Mouse (Mus musculus): ENCODE data around the gene Gabbr1.
A peak's percentile ranks its signal among the peaks of the same experiment; 100 is the strongest.

Gabbr1 gene

GRCm38 (mm10) chr17:37044651-37045244 is 1.0 kb upstream of the Gabbr1 start:
- peak; percentile 13 for DNase-seq (ENCODE audit: low read depth)

- DNase-seq (ENCODE audit: low read depth): peak; percentile 61
Measured at GRCm38 (mm10) chr17:37046312-37047112, 746 bp downstream of the Gabbr1 start.

GRCm38 (mm10) chr17:37047332-37047976 is 1.7 kb downstream of the Gabbr1 start:
- peak; percentile 31 for DNase-seq (ENCODE audit: low read depth)

GRCm38 (mm10) chr17:37047981-37048380 is 2.2 kb downstream of the Gabbr1 start:
- DNase-seq (ENCODE audit: low read depth): peak; percentile 67

- DNase-seq (ENCODE audit: low read depth): no peak
Measured at GRCm38 (mm10) chr17:37048383-37048782, 2.6 kb downstream of the Gabbr1 start.

GRCm38 (mm10) chr17:37049570-37050310 is 4.0 kb downstream of the Gabbr1 start:
- peak; percentile 62 for DNase-seq (ENCODE audit: low read depth)

GRCm38 (mm10) chr17:37050399-37050798 is 4.6 kb downstream of the Gabbr1 start:
- peak; percentile 37 for DNase-seq (ENCODE audit: low read depth)

GRCm38 (mm10) chr17:37050876-37051275 is 5.1 kb downstream of the Gabbr1 start:
- peak; percentile 17 for DNase-seq (ENCODE audit: low read depth)

- DNase-seq (ENCODE audit: low read depth): no peak
Measured at GRCm38 (mm10) chr17:37051745-37052144, 6.0 kb downstream of the Gabbr1 start.

GRCm38 (mm10) chr17:37056957-37057356 is 11.2 kb downstream of the Gabbr1 start:
- DNase-seq (ENCODE audit: low read depth): no peak

GRCm38 (mm10) chr17:37061435-37061834 is 15.7 kb downstream of the Gabbr1 start:
- DNase-seq (ENCODE audit: low read depth): no peak

- DNase-seq (ENCODE audit: low read depth): no peak
Measured at GRCm38 (mm10) chr17:37062101-37062641, 16.4 kb downstream of the Gabbr1 start.

- no peak for DNase-seq (ENCODE audit: low read depth)
Measured at GRCm38 (mm10) chr17:37063063-37063462, 17.3 kb downstream of the Gabbr1 start.

- DNase-seq (ENCODE audit: low read depth): no peak
Measured at GRCm38 (mm10) chr17:37063686-37064495, 18.1 kb downstream of the Gabbr1 start.

GRCm38 (mm10) chr17:37065993-37066392 is 20.2 kb downstream of the Gabbr1 start:
- no peak for DNase-seq (ENCODE audit: low read depth)

GRCm38 (mm10) chr17:37067861-37068260 is 22.1 kb downstream of the Gabbr1 start:
- DNase-seq (ENCODE audit: low read depth): no peak

- no peak for DNase-seq (ENCODE audit: low read depth)
Measured at GRCm38 (mm10) chr17:37070121-37070520, 24.4 kb downstream of the Gabbr1 start.

GRCm38 (mm10) chr17:37072080-37072729 is 26.4 kb downstream of the Gabbr1 start:
- DNase-seq (ENCODE audit: low read depth): no peak

GRCm38 (mm10) chr17:37072730-37073276 is 27.0 kb downstream of the Gabbr1 start:
- DNase-seq (ENCODE audit: low read depth): no peak

GRCm38 (mm10) chr17:37075181-37075580 is 29.4 kb downstream of the Gabbr1 start:
- no peak for DNase-seq (ENCODE audit: low read depth)

Measured in naive thymus-derived CD4-positive, alpha-beta T cell, adult 2 months (primary cell).